Mouse (Mus musculus): ENCODE results near the gene Rnf13.

- TF ChIP-seq CTCF (IDR thresholded peaks at IDR 0.05; ENCODE audit: control insufficient read depth, insufficient read depth, low read length), result no peak
- TF ChIP-seq POLR2A (IDR thresholded peaks at IDR 0.05; ENCODE audit: borderline replicate concordance, control insufficient read depth, low read depth, low read length), result no peak
Observed at GRCm38 (mm10) chr3:57692719-57693118, 43.1 kb upstream of the Rnf13 start, which contains the start of gene Ankub1.
